In the genomic region with DNA sequence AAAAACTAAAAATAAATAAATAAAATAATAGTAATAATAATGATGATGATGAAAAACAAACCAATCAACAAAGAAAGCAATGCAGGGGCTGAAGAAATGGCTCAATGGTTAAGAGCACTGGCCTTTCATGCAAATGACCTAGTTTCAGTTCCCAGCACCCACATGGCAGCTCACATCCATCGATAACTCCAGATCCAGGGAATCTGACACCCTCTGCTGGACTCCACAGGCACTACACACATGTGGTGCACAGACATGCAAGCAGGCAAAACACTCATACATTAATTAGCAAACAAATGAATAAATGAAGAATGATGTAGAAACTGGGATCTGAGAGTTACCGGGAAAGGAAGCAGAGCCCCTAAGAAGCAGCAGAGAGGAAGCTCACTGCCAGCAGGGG, we compare ENCODE assay signal across 32 mouse cellular contexts. TPM values are rescaled to one million over a fixed set of nuclear protein-coding genes. Genes with fewer than 3 reads are reported as not detected.
DNase-seq lines count a peak whose midpoint lies in the region; ATAC-seq and TF ChIP-seq lines count a peak whose summit lies in the region.
"Had no signal": no experiment of that assay in that cellular context is flagged by ENCODE, and none has a peak within 500 bp of the region (broad histone marks: within the 10 kb centered on the region; RNA-seq: fewer than 3 reads in every experiment).

No protein-coding gene starts in this region.

- H3K36me3 ChIP-seq in forebrain, postnatal 0 days (ENCODE audit: insufficient read depth), result no peaks in the 10 kb centered on the region
- H3K36me3 ChIP-seq in forebrain, embryonic 16.5 days (ENCODE audit: control insufficient read depth, insufficient read depth), result no peaks in the 10 kb centered on the region
- peaks cover 1% of the 10 kb centered on the region; the same call in 1 of the 2 replicates for H3K36me3 ChIP-seq in E14TG2a.4 (ENCODE audit: insufficient read depth, low read length)
- H3K36me3 ChIP-seq: forebrain, embryonic 12.5 days had no signal

- H3K4me1 ChIP-seq in forebrain, postnatal 0 days (ENCODE audit: insufficient read depth), result no peaks in the 10 kb centered on the region
- H3K4me1 ChIP-seq in forebrain, embryonic 16.5 days (replicated peaks; ENCODE audit: control insufficient read depth, insufficient read depth, low read length), result no peaks in the 10 kb centered on the region
- peaks cover 18% of the 10 kb centered on the region for H3K4me1 ChIP-seq in E14TG2a.4 (replicated peaks; ENCODE audit: low read depth, low read length)

- no peaks in the 10 kb centered on the region for H3K27me3 ChIP-seq in forebrain, postnatal 0 days (ENCODE audit: insufficient read depth, low read length)
- H3K27me3 ChIP-seq in forebrain, embryonic 16.5 days (replicated peaks; ENCODE audit: control insufficient read depth, insufficient read depth, low read length), result no peaks in the 10 kb centered on the region
- 0 out of 2 replicates have a peak, but pooled peaks cover 3% of the 10 kb centered on the region for H3K27me3 ChIP-seq in E14TG2a.4 (ENCODE audit: insufficient read depth, low read length)
- H3K27me3 ChIP-seq: forebrain, embryonic 12.5 days; heart, embryonic 13.5 days; limb, embryonic 13.5 days had no signal

- H3K9me3 ChIP-seq in forebrain, postnatal 0 days (ENCODE audit: low read length), result no peaks in the 10 kb centered on the region
- H3K9me3 ChIP-seq in forebrain, embryonic 16.5 days (ENCODE audit: control insufficient read depth, low read length), result no peaks in the 10 kb centered on the region
- 0 out of 2 replicates have a peak, but pooled peaks cover 3% of the 10 kb centered on the region for H3K9me3 ChIP-seq in E14TG2a.4 (ENCODE audit: low read length)
- H3K9me3 ChIP-seq: forebrain, embryonic 12.5 days had no signal

- WGBS in forebrain, postnatal 0 days, result 93% methylated on average over 2 of the region's 2 CpGs
- WGBS in forebrain, embryonic 16.5 days, result 100% methylated on average over 2 of the region's 2 CpGs

- 0 out of 2 replicates have a peak, but pooled peaks have one; percentile 18 for TF ChIP-seq CTCF in forebrain, postnatal 0 days (IDR thresholded peaks at IDR 0.05; ENCODE audit: low read depth)
- peak; percentile 56 for TF ChIP-seq CTCF in layer of hippocampus, adult 2 months (conservative IDR thresholded peaks at IDR 0.05)
- peak; percentile 39 for TF ChIP-seq CTCF in E14TG2a.4 (conservative IDR thresholded peaks at IDR 0.05; ENCODE audit: low read length)

- H3K4me3 ChIP-seq in forebrain, postnatal 0 days (ENCODE audit: low read depth, low read length), result no peak overlapping the region
- no peak overlapping the region for H3K4me3 ChIP-seq in forebrain, embryonic 16.5 days (replicated peaks; ENCODE audit: low read length)
- no peak overlapping the region for H3K4me3 ChIP-seq in layer of hippocampus, adult 2 months
- no peak overlapping the region for H3K4me3 ChIP-seq in E14TG2a.4 (replicated peaks; ENCODE audit: low read length)
- H3K4me3 ChIP-seq: forebrain, embryonic 12.5 days; heart, embryonic 13.5 days; limb, embryonic 13.5 days had no signal

- DNase-seq in forebrain, postnatal 0 days, result no peak
- no peak for DNase-seq in layer of hippocampus, adult 2 months (ENCODE audit: low spot score in 2 of 2)
- DNase-seq in layer of hippocampus, postnatal 14 days (ENCODE audit: low spot score in 2 of 2), result no peak
- peak; percentile 65 for DNase-seq in R1 (ENCODE audit: low read depth, low spot score)
- no peak for DNase-seq in urinary bladder, adult 18-20 months (ENCODE audit: low spot score in 2 of 2)
- no peak for DNase-seq in urinary bladder, postnatal 36 days (ENCODE audit: low spot score in 2 of 2)
- DNase-seq: adrenal gland, postnatal 25 days; cerebellum, adult 11-12 months; cerebellum, postnatal 10 days; gastrocnemius, postnatal 25 days; heart, adult 18-20 months; heart, postnatal 10 days; kidney, adult 8-10 months; layer of hippocampus, adult 9-11 months; lung, adult 18-20 months; lung, postnatal 36 days; right cerebral cortex, adult 18-20 months; thymus, postnatal 14 days had no signal

- no peak overlapping the region for H3K4me2 ChIP-seq in forebrain, postnatal 0 days (ENCODE audit: low read depth)
- no peak overlapping the region for H3K4me2 ChIP-seq in forebrain, embryonic 16.5 days (ENCODE audit: low read length)
- H3K4me2 ChIP-seq: forebrain, embryonic 12.5 days; hindbrain, embryonic 14.5 days; limb, embryonic 13.5 days; liver, embryonic 11.5 days; midbrain, embryonic 11.5 days had no signal

- ATAC-seq in forebrain, postnatal 0 days, result no peak
- ATAC-seq in forebrain, embryonic 16.5 days, result no peak
- ATAC-seq: midbrain, embryonic 16.5 days had no signal

- no peak overlapping the region for H3K27ac ChIP-seq in forebrain, postnatal 0 days (ENCODE audit: low read depth, low read length)
- no peak overlapping the region for H3K27ac ChIP-seq in forebrain, embryonic 16.5 days (ENCODE audit: low read length)
- peak overlapping the region; percentile 93 for H3K27ac ChIP-seq in layer of hippocampus, adult 2 months
- H3K27ac ChIP-seq: forebrain, embryonic 12.5 days; hindbrain, embryonic 14.5 days; kidney, postnatal 0 days; limb, embryonic 13.5 days had no signal

- H3K9ac ChIP-seq in forebrain, postnatal 0 days, result no peak overlapping the region
- H3K9ac ChIP-seq in forebrain, embryonic 16.5 days (replicated peaks; ENCODE audit: low read depth, low read length), result no peak overlapping the region
- H3K9ac ChIP-seq: forebrain, embryonic 12.5 days; hindbrain, embryonic 14.5 days; limb, embryonic 13.5 days had no signal

RNA-seq across cellular contexts. Expression of a gene that starts 17.1 kb away (rescaled TPM):
- total RNA-seq in forebrain, postnatal 0 days (2014; rRNA removed), result 29.9 and 34.8 TPM in 2 replicates
- 30.8 and 35.3 TPM in 2 replicates for polyA plus RNA-seq in forebrain, postnatal 0 days (2015; fragmentation: Nextera tagmentation; extraction: Ambion mirVana)
- 23.1 and 26.2 TPM in 2 replicates for polyA plus RNA-seq in forebrain, embryonic 16.5 days (2015; fragmentation: Nextera tagmentation; extraction: Ambion mirVana)
- 10 to 100 TPM; 56.8 to 60.2 TPM for total RNA-seq in layer of hippocampus, adult 2 months (2021)
- 10 to 100 TPM; 44.7 to 45.5 TPM for total RNA-seq in layer of hippocampus, postnatal 14 days (2021)

RNA-seq across cellular contexts. Expression of a gene that starts 20.3 kb away (rescaled TPM):
- 41.2 and 51.7 TPM in 2 replicates for total RNA-seq in forebrain, postnatal 0 days (2014; rRNA removed)
- polyA plus RNA-seq in forebrain, postnatal 0 days (2015; fragmentation: Nextera tagmentation; extraction: Ambion mirVana), result 43.8 and 52.9 TPM in 2 replicates
- polyA plus RNA-seq in forebrain, embryonic 16.5 days (2015; fragmentation: Nextera tagmentation; extraction: Ambion mirVana), result 41.1 and 51.0 TPM in 2 replicates
- total RNA-seq in layer of hippocampus, adult 2 months (2021), result 100 to 1,000 TPM; 191 to 208 TPM
- total RNA-seq in layer of hippocampus, postnatal 14 days (2021), result 100 to 1,000 TPM; 128 to 135 TPM

RNA-seq across cellular contexts. Expression of a gene that starts 27.5 kb away (rescaled TPM):
- total RNA-seq in forebrain, postnatal 0 days (2014; rRNA removed), result 96.0 and 115 TPM in 2 replicates
- polyA plus RNA-seq in forebrain, postnatal 0 days (2015; fragmentation: Nextera tagmentation; extraction: Ambion mirVana), result 147 and 150 TPM in 2 replicates
- polyA plus RNA-seq in forebrain, embryonic 16.5 days (2015; fragmentation: Nextera tagmentation; extraction: Ambion mirVana), result 74.9 and 90.8 TPM in 2 replicates
- 100 to 1,000 TPM; 321 to 339 TPM for total RNA-seq in layer of hippocampus, adult 2 months (2021)
- total RNA-seq in layer of hippocampus, postnatal 14 days (2021), result 100 to 1,000 TPM; 251 to 263 TPM
- total RNA-seq: gastrocnemius, postnatal 25 days; heart, adult 18-20 months; heart, postnatal 10 days; megakaryocyte, adult 5-6 weeks; neutrophil, adult 5-6 weeks had no signal
- polyA plus RNA-seq: spleen, adult 2 months had no signal

RNA-seq across cellular contexts. Expression of a gene that starts 33.3 kb away (rescaled TPM):
- total RNA-seq in forebrain, postnatal 0 days (2014; rRNA removed), result 6.5 and 20.9 TPM in 2 replicates
- 24.6 and 34.5 TPM in 2 replicates for polyA plus RNA-seq in forebrain, postnatal 0 days (2015; fragmentation: Nextera tagmentation; extraction: Ambion mirVana)
- 6.1 and 8.2 TPM in 2 replicates for polyA plus RNA-seq in forebrain, embryonic 16.5 days (2015; fragmentation: Nextera tagmentation; extraction: Ambion mirVana)
- 10 to 100 TPM; 44.5 to 47.1 TPM for total RNA-seq in layer of hippocampus, adult 2 months (2021)
- 10 to 100 TPM; 21.8 to 24.2 TPM for total RNA-seq in layer of hippocampus, postnatal 14 days (2021)
- total RNA-seq: hematopoietic stem cell, adult 5-6 weeks; megakaryocyte, adult 5-6 weeks; neutrophil, adult 5-6 weeks had no signal

RNA-seq across cellular contexts. Expression of a gene that starts 46.9 kb away (rescaled TPM):
- 130 and 148 TPM in 2 replicates for total RNA-seq in forebrain, postnatal 0 days (2014; rRNA removed)
- 200 and 247 TPM in 2 replicates for polyA plus RNA-seq in forebrain, postnatal 0 days (2015; fragmentation: Nextera tagmentation; extraction: Ambion mirVana)
- 149 and 157 TPM in 2 replicates for polyA plus RNA-seq in forebrain, embryonic 16.5 days (2015; fragmentation: Nextera tagmentation; extraction: Ambion mirVana)
- 10 to 100 TPM; 93.9 to 98.1 TPM for total RNA-seq in layer of hippocampus, adult 2 months (2021)
- total RNA-seq in layer of hippocampus, postnatal 14 days (2021), result 100 to 1,000 TPM in 1 of 2 experiments, 10 to 100 TPM in 1; 83.2 to 103 TPM
